ENCODE assay signal across 33 mouse cellular contexts in genomic region chr3:123305611-123306010, GRCm38 (mm10).
"Had no signal": no experiment of that assay in that cellular context is flagged by ENCODE, and none has a peak within 500 bp of the region (broad histone marks: within the 10 kb centered on the region; RNA-seq: fewer than 3 reads in every experiment).

No protein-coding gene starts in this region.

- H3K36me3 ChIP-seq: hindbrain, embryonic 12.5 days; hindbrain, embryonic 15.5 days had no signal

- H3K9me3 ChIP-seq: heart, embryonic 12.5 days; heart, embryonic 13.5 days; heart, embryonic 15.5 days; hindbrain, embryonic 10.5 days; hindbrain, embryonic 12.5 days; hindbrain, embryonic 15.5 days; intestine, embryonic 15.5 days had no signal

- ATAC-seq: hindbrain, embryonic 16.5 days; hindbrain, postnatal 0 days; inflammation-experienced regulatory T-cells, adult 6 months; intestine, embryonic 15.5 days; intestine, embryonic 16.5 days; intestine, postnatal 0 days had no signal

- H3K4me3 ChIP-seq: heart, embryonic 12.5 days; heart, embryonic 13.5 days; heart, embryonic 15.5 days; hindbrain, embryonic 10.5 days; hindbrain, embryonic 12.5 days; hindbrain, embryonic 13.5 days; hindbrain, embryonic 15.5 days; intestine, embryonic 15.5 days; layer of hippocampus, adult 2 months; left cerebral cortex, adult 2 months had no signal

- H3K27ac ChIP-seq: heart, embryonic 13.5 days; heart, embryonic 15.5 days; hindbrain, embryonic 10.5 days; hindbrain, embryonic 12.5 days; hindbrain, embryonic 13.5 days; hindbrain, embryonic 14.5 days; hindbrain, embryonic 15.5 days; hindbrain, postnatal 0 days; intestine, embryonic 15.5 days; kidney, postnatal 0 days; layer of hippocampus, adult 2 months; left cerebral cortex, adult 2 months had no signal

- H3K4me2 ChIP-seq: heart, embryonic 11.5 days; heart, embryonic 12.5 days; heart, embryonic 13.5 days; heart, embryonic 15.5 days; hindbrain, embryonic 12.5 days; hindbrain, embryonic 13.5 days; hindbrain, embryonic 14.5 days; hindbrain, embryonic 15.5 days; intestine, embryonic 15.5 days had no signal

- DNase-seq: heart, postnatal 10 days; heart, postnatal 14 days; heart, postnatal 36 days; heart, postnatal 4 days; kidney, adult 11 months; kidney, adult 18-20 months; kidney, adult 2 months; kidney, adult 8-10 months; kidney, adult 9 months; kidney, postnatal 14 days; kidney, postnatal 25 days; kidney, postnatal 36 days; kidney, postnatal 4 days; layer of hippocampus, adult 9-11 months; layer of hippocampus, postnatal 36 days had no signal

- H3K27me3 ChIP-seq: heart, embryonic 12.5 days; heart, embryonic 13.5 days; heart, embryonic 15.5 days; hindbrain, embryonic 12.5 days; hindbrain, embryonic 13.5 days; hindbrain, embryonic 15.5 days; intestine, embryonic 15.5 days had no signal

- H3K9ac ChIP-seq: heart, embryonic 12.5 days; heart, embryonic 13.5 days; heart, embryonic 15.5 days; hindbrain, embryonic 12.5 days; hindbrain, embryonic 13.5 days; hindbrain, embryonic 14.5 days; hindbrain, embryonic 15.5 days; intestine, embryonic 15.5 days had no signal

- H3K4me1 ChIP-seq: heart, embryonic 12.5 days; heart, embryonic 13.5 days; heart, embryonic 15.5 days; hindbrain, embryonic 10.5 days; hindbrain, embryonic 13.5 days; hindbrain, embryonic 15.5 days; intestine, embryonic 15.5 days had no signal
